Mouse (Mus musculus): ENCODE measurements around the gene Vmn2r88.
"Not testable (repeated sequence)": the region's sequence is repeated elsewhere in the genome, so short reads cannot be mapped to it uniquely, and the experiment has no call there.

Gene Vmn2r88

DNA sequence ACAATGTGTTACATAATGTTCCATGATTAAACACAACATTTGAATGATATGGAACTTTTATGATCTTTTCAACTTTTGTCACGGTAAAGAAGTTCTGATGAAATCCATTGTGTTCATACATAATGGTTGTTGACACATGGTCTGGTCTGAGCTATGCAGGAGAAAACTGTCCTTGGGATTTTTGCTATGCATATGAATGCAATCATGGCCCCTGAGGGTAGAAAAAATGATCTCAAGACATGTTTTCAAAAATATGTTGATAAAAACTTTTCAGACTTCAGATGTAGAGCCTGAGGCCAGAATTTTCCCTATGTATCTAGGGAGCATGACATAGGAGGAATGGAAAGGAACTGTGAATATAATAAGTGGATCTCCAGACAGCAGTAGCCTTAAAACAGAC, at the start of gene Vmn2r88:
Gene Vmn2r88, plus strand, starts transcription at position 301 of the 400 bp plus-strand sequence.
- no peak for DNase-seq (ENCODE audit: low spot score)

DNA sequence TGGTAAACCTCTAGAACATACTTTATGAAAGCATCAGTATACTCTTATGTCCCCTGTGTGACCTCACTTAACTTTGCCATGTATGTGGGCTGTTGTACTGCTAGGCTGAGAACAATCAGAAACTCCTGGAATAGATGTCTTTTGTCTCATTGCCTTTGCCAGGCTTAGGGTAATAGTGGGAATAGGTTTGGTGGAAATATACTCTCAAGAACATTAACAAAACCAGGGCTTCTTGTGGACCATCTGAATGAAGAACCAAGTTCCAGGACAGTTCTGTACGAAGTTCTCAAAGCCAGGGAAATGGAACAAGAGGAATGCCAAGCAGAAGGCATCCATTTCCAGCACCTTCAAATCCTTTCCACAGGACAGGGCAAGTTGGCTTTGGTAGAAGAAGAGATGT, 49.2 kb upstream of the Vmn2r88 start, which contains the start of gene Gm7247:
Gene Gm7247, plus strand, starts transcription at position 301 of the 400 bp plus-strand sequence.
- no peak for DNase-seq (ENCODE audit: low spot score)

DNA sequence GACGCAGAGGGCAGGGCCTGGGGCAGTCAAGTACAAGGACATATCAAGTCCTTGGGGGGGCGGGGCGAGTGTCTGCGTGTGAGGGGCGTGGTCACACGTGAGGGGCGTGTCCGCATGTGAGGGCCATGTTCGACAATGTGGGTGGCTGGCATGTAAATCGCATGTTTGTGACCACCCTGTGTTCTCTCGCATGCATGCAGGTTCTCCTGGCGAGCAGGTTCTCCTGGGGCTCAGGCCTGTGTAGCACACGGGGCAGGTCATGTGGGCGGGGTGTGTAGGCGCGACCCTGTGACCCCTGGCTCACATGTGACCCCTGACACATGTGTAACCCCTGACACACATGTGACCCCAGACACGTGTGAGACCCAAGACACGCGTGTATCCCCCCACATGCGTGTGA, 27.8 kb upstream of the Vmn2r88 start:
- no peak for DNase-seq (ENCODE audit: low spot score)

DNA sequence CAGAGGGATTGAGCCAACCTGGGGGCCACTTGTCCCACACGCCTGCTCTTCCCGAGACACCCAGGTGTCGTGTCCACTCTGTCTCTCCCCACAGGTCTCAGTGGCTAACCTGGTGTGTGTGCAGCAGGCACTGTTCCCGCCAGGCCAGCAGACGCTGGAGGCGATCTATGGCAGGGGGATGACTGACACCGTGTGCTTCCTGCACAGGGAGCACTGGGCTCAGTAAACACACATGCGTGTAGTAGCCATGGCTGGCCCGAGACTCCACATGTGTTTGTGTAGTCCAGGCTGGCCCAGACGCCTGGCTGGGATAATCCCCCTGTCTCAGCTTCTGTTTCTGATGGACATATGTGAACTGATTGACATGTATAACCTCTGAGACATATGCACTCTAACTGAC, 26.3 kb upstream of the Vmn2r88 start:
- no peak for DNase-seq (ENCODE audit: low spot score)

DNA sequence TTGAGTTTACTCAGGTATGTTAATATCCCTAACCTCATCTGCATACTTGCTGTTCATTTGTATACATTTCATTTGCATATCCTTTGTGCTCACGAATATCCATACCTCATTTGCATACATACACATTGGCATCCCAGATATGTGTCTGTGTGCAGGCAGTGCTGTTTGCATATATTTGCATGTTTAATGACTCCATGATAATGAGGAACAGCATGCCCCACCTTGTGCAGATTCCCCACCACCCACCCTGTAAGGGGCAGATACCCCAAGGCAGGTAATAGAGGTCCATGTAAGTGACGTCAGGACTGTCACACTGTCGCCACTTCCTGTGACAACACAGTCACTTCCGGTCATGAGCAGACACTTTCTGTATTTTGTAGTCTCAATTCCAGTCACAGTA, 24.9 kb upstream of the Vmn2r88 start:
- no peak for DNase-seq (ENCODE audit: low spot score)

DNA sequence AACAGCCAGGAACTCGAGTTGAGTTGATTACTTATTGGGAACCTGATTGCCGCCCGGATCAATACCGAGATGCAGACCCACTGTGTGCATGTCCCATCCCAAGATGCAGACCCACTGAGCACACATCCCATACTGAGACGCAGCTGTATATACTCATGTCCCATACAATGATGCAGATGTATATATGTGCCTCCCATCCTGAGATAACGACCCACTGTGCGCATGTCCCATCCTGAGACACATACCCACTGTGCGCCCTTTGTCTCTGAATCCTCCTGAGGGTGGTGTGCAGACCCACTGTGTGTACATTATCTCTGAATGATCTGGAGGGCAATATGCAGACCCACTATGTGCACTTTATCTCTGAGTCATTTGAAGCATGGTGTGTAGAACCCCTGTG, 22.9 kb upstream of the Vmn2r88 start:
- no peak for DNase-seq (ENCODE audit: low spot score)

DNA sequence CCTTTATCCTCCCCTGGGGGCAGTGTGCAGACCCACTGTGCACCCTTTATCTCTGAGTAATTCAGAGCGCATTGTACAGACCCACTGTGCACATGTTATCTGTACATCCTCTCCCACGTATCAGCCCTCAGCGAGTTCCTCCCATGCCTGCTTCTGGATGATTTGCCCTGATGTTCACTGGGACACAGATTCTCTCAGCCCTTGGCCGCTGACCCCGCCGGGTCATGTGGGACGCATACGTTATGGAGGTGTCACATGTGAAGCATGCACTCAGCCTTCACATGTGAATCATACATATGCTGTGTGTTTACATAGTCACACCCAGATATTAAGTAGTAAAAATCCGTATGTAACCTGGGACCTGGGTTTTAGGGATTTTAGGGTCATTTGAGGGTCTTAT, 22.4 kb upstream of the Vmn2r88 start:
- no peak for DNase-seq (ENCODE audit: low spot score)

DNA sequence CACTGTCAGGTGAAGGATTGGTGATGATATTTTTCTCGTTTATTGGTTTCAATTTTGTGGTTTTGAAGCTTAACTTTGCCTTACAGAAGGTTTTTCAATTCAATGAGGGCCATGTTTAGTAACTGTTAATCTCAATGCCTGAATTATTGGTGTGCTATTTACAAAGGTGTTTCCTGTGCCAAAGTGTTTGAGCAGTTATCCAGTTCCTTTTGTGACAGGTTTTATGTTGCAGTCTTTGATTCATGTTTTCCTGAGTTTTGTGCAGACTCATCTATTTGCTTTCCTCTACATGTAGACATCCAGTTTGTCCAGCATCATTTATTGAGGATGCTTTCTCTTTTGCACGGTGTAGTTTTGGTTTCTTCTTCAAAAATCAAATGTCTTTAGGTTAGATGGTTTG, 13.3 kb downstream of the Vmn2r88 start:
- no peak for DNase-seq (ENCODE audit: low spot score)

DNA sequence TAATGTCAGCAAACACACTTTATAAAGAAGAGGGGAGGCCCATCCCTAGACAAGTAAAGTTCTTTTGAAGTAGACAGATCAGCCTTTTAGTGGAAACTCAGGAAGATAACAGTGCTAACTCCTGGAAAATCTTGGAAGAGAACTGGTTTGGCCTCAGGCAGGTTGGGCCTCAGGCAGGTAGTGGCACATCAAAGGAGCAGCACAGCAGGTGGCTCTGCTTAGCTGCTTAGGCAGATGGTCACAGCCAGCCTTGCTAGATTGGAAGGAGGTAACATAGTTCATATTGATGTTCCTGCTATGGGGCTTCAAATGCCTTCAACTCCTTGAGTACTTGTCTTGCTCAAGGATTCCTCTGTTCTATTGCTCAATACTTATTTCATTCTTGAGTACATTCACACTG, 19.5 kb downstream of the Vmn2r88 start:
- not testable (repeated sequence) for DNase-seq (ENCODE audit: low spot score)

DNA sequence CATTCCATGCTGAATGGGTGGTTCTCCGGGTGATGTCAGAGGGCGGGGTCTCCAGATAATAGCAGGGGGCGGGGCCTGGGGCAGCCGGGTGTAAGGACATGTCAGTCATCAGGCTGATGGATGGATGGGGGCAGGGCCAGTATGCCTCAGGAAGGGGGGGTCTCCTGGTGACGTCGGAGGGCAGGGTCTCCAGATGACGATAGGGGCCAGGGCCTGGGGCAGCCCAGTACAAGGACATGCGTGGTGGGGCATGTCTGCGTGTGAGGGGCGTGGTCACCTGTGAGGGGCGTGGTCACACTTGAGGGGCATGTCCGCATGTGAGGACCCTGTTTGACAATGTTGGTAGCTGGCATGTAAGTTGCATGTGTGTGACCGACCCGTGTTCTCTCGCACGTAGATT, 23.9 kb downstream of the Vmn2r88 start:
- no peak for DNase-seq (ENCODE audit: low spot score)

DNA sequence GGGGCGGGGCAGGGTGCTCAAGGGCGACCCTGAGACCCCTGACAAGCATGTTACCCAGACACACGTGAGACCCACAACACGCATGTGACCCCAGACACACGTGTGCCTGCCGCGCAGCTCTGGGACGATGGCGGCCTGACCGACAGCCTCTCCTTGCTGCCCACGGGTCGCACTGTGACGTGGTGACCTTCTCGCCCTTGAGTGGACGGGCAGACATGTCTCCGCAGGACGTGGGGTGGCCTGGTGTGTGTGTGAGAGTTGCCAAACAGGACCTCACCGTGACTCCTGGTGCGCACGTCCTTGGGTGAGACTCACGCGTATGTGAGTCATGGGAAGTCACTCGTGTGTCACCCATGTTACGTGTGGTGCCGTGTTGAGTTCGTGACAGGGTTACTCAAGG, 24.4 kb downstream of the Vmn2r88 start:
- no peak for DNase-seq (ENCODE audit: low spot score)

DNA sequence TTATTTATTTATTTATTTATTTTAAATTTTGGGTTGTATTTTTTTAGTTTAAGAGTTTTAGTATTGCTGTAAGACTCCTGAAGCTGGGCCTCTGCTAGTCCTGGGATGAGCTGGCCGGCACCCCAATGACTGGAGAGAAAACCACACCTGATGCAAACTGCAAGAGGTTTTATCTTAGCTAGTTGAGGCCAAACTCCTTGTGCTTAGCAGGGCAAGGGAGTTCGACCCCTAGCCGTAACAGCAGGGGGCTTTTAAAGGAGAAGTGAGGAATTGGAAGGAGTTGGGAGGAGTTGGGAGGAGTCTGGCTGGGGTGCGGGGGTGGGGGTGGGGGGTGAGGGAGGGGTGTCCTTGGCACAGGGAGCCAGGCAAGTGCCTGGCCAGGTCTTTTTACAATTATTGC, 28.3 kb downstream of the Vmn2r88 start:
- no peak for DNase-seq (ENCODE audit: low spot score)

DNA sequence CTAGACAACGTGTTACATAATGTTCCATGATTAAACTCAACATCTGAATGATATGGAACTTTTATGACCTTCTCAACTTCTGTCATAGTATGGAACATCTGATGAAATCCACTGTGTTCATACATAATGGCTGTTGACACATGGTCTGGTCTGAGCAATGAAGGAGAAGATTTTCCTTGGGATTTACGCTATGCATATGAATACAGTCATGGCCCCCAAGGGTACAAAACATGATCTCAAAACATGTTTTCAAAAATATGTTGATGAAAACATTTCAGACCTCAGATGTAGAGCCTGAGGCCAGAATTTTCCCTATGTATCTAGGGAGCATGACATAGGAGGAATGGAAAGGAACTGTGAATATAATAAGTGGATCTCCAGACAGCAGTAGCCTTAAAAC, 40.9 kb downstream of the Vmn2r88 start, which contains the start of gene Vmn2r89:
Gene Vmn2r89, plus strand, starts transcription at position 301 of the 400 bp plus-strand sequence.
- DNase-seq (ENCODE audit: low spot score): not testable (repeated sequence)

Measured in ovary, postnatal 10 days (tissue).